Comparison of ENCODE assay signal across 8 mouse cellular contexts in the genomic region with DNA sequence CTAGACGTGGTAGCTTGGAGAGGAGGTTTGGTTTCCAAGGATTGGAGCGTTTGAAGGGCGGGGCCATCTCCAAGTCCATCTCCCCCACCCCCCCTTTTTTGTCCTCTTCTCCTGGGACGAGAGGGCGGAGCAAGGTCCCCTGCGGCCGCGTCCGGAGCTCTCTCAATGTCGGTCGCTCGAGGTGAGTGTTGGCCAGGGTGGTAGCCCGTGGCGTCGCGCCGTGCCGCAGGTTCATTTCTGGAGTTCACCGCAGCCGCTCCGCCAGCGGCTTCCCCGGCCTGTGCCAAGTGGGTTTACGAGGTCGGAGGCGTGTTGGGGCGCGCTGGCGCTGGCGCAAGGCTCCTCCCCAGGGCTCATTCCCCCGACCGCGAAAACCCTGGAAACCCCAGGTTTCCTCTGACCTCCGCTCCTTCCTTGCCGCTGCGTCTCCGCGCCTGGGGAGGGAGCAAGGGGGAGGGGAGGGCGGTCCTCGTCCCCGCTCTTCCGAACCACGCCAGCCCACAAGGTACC. TPM values are rescaled to one million over a fixed set of nuclear protein-coding genes. Genes with fewer than 3 reads are reported as not detected.
A peak's percentile ranks its signal among the peaks of the same experiment; 100 is the strongest.
DNase-seq lines count a peak whose midpoint lies in the region; ATAC-seq lines count a peak whose summit lies in the region.

Gene Zfp462, plus strand, starts transcription at position 128 of the 510 bp plus-strand sequence.

- no peaks in the 10 kb centered on the region for H3K9me3 ChIP-seq in embryonic facial prominence, embryonic 12.5 days
- H3K9me3 ChIP-seq in heart, embryonic 16.5 days (replicated peaks; ENCODE audit: control insufficient read depth, low read length): no peaks in the 10 kb centered on the region

- H3K4me3 ChIP-seq in embryonic facial prominence, embryonic 12.5 days: peak within 1 kb of the TSS; percentile 80
- peak within 1 kb of the TSS; percentile 76 for H3K4me3 ChIP-seq in heart, embryonic 16.5 days (ENCODE audit: low read length)

- peak within 1 kb of the TSS; percentile 98 for H3K27ac ChIP-seq in embryonic facial prominence, embryonic 12.5 days
- peak within 1 kb of the TSS; percentile 41; the same call in 1 of the 2 replicates for H3K27ac ChIP-seq in heart, embryonic 16.5 days (ENCODE audit: low read length)

- H3K27me3 ChIP-seq in embryonic facial prominence, embryonic 12.5 days: no peaks in the 10 kb centered on the region
- H3K27me3 ChIP-seq in heart, embryonic 16.5 days (ENCODE audit: control insufficient read depth, insufficient read depth, low read length): no peaks in the 10 kb centered on the region

- peak within 1 kb of the TSS; percentile 71 for H3K4me2 ChIP-seq in embryonic facial prominence, embryonic 12.5 days (replicated peaks)
- H3K4me2 ChIP-seq in heart, embryonic 16.5 days (ENCODE audit: low read depth, low read length): peak within 1 kb of the TSS; percentile 88

- peak within 1 kb of the TSS; percentile 95 for H3K9ac ChIP-seq in embryonic facial prominence, embryonic 12.5 days
- H3K9ac ChIP-seq in heart, embryonic 16.5 days (ENCODE audit: low read length): peak within 1 kb of the TSS; percentile 82

- DNase-seq in 3134 (ENCODE audit: extremely low read depth, insufficient read length, low spot score) (peak; percentile 95), NIH3T3 (ENCODE audit: low read depth) (peak; percentile 46)
- DNase-seq in kidney, postnatal 36 days: peak; percentile 78 to 85
- peak; percentile 50 for DNase-seq in lung, postnatal 10 days
- peak; percentile 65 for DNase-seq in testis, postnatal 10 days (ENCODE audit: low spot score)
- no peak for DNase-seq in spleen, postnatal 14 days (ENCODE audit: low spot score in 2 of 2)

- H3K36me3 ChIP-seq in embryonic facial prominence, embryonic 12.5 days: no peaks in the 10 kb centered on the region
- no peaks in the 10 kb centered on the region for H3K36me3 ChIP-seq in heart, embryonic 16.5 days (ENCODE audit: control insufficient read depth, insufficient read depth)

- H3K4me1 ChIP-seq in embryonic facial prominence, embryonic 12.5 days: no peaks in the 10 kb centered on the region
- peaks cover 13% of the 10 kb centered on the region for H3K4me1 ChIP-seq in heart, embryonic 16.5 days (ENCODE audit: control insufficient read depth, insufficient read depth, low read length)

- 0 out of 2 replicates have a peak, but pooled peaks have one; percentile 25 for ATAC-seq in embryonic facial prominence, embryonic 12.5 days (ENCODE audit: insufficient number of reproducible peaks, insufficient read depth, low FRiP score, low TSS enrichment)
- ATAC-seq in heart, embryonic 16.5 days (replicated peaks; ENCODE audit: extremely low read depth, insufficient read depth, low FRiP score): no peak

- WGBS in embryonic facial prominence, embryonic 12.5 days: under 1% methylated on average over 43 of the region's 43 CpGs
- 0% methylated on average over 42 of the region's 43 CpGs for WGBS in heart, embryonic 16.5 days

RNA-seq across cellular contexts. Expression of gene Zfp462, which starts in this region (rescaled TPM):
- polyA plus RNA-seq in embryonic facial prominence, embryonic 12.5 days (2016; fragmentation: Nextera tagmentation; extraction: Ambion mirVana): 10.4 and 12.2 TPM in 2 replicates
- 1.3 and 2.1 TPM in 2 replicates for polyA plus RNA-seq in heart, embryonic 16.5 days (2015; fragmentation: Nextera tagmentation; extraction: Ambion mirVana)

Comparison
In these comparisons a context has a peak if more than half of its experiments do, and no peak if none do; other contexts are left out.
1. DNase-seq: peak in 3134 (single experiment), NIH3T3 (single experiment), kidney, postnatal 36 days (2 of 2), lung, postnatal 10 days (single experiment) and testis, postnatal 10 days (single experiment); none in spleen, postnatal 14 days (0 of 2).